ENCODE assay signal across 8 mouse cellular contexts in genomic region chr14:30354127-30354463, GRCm38 (mm10).
DNase-seq lines count a peak whose midpoint lies in the region; ATAC-seq and TF ChIP-seq lines count a peak whose summit lies in the region.

No protein-coding gene starts in this region.

- no peak for TF ChIP-seq POLR2A in cortical plate, adult 2 months (IDR thresholded peaks at IDR 0.05; ENCODE audit: extremely low read depth, insufficient read depth, low read length)

- H3K27ac ChIP-seq in heart, postnatal 0 days (ENCODE audit: low read depth) = no peak overlapping the region
- H3K27ac ChIP-seq in cortical plate, adult 2 months (ENCODE audit: insufficient read depth, low read length) = peak overlapping the region; percentile 90
- H3K27ac ChIP-seq in hindbrain, embryonic 14.5 days = peak overlapping the region; percentile 84
- peak overlapping the region; percentile 89 for H3K27ac ChIP-seq in midbrain, embryonic 16.5 days (ENCODE audit: low read length)

- TF ChIP-seq EP300 in heart, postnatal 0 days (IDR thresholded peaks at IDR 0.05; ENCODE audit: low read depth) = no peak

- H3K4me3 ChIP-seq in heart, postnatal 0 days (ENCODE audit: low read depth, low read length) = peak overlapping the region; percentile 70
- H3K4me3 ChIP-seq in cortical plate, adult 2 months (ENCODE audit: insufficient read depth, low read length) = peak overlapping the region; percentile 65
- peak overlapping the region; percentile 54 for H3K4me3 ChIP-seq in hindbrain, embryonic 14.5 days (replicated peaks; ENCODE audit: low read length)
- H3K4me3 ChIP-seq in midbrain, embryonic 16.5 days (ENCODE audit: low read depth, low read length) = peak overlapping the region; percentile 71

- H3K4me1 ChIP-seq in heart, postnatal 0 days (ENCODE audit: control insufficient read depth, insufficient read depth) = no peaks in the 10 kb centered on the region
- 0 out of 2 replicates have a peak, but pooled peaks cover 2% of the 10 kb centered on the region for H3K4me1 ChIP-seq in cortical plate, adult 2 months (ENCODE audit: control insufficient read depth, insufficient read depth, low read length)
- H3K4me1 ChIP-seq in hindbrain, embryonic 14.5 days (replicated peaks; ENCODE audit: control insufficient read depth, insufficient read depth, low read length) = peaks cover 9% of the 10 kb centered on the region; the same call in 1 of the 2 replicates
- peaks cover 26% of the 10 kb centered on the region for H3K4me1 ChIP-seq in midbrain, embryonic 16.5 days (ENCODE audit: control insufficient read depth, insufficient read depth, low read length)

- no peak for TF ChIP-seq CTCF in heart, postnatal 0 days (IDR thresholded peaks at IDR 0.05; ENCODE audit: low read depth)
- no peak for TF ChIP-seq CTCF in cortical plate, adult 2 months (IDR thresholded peaks at IDR 0.05; ENCODE audit: extremely low read depth, insufficient read depth, low read length)

- H3K27me3 ChIP-seq in heart, postnatal 0 days (ENCODE audit: control insufficient read depth, insufficient read depth, low read length) = peaks cover 26% of the 10 kb centered on the region
- no peaks in the 10 kb centered on the region for H3K27me3 ChIP-seq in hindbrain, embryonic 14.5 days (ENCODE audit: control insufficient read depth, insufficient read depth, low read length)
- H3K27me3 ChIP-seq in midbrain, embryonic 16.5 days (ENCODE audit: control insufficient read depth, insufficient read depth, low read depth, low read length) = no peaks in the 10 kb centered on the region

- DNase-seq in heart, postnatal 0 days (ENCODE audit: low spot score) = no peak
- DNase-seq in heart, postnatal 25 days (ENCODE audit: low spot score) = no peak
- peak; percentile 36 for DNase-seq in hindbrain, embryonic 14.5 days (ENCODE audit: low spot score)
- DNase-seq in spleen, postnatal 10 days (ENCODE audit: low spot score in 2 of 2) = no peak
- DNase-seq in yolk sac, embryonic 10.5 days (ENCODE audit: low spot score) = no peak
- no peak for DNase-seq in frontal cortex, postnatal 14 days (ENCODE audit: low spot score in 2 of 2)

- peak overlapping the region; percentile 74; the same call in 1 of the 2 replicates for H3K9ac ChIP-seq in heart, postnatal 0 days (replicated peaks; ENCODE audit: low read depth, low read length)
- H3K9ac ChIP-seq in hindbrain, embryonic 14.5 days = peak overlapping the region; percentile 72
- peak overlapping the region; percentile 91 for H3K9ac ChIP-seq in midbrain, embryonic 16.5 days (ENCODE audit: low read depth, low read length)

- intact Hi-C loops in heart, postnatal 25 days (cut with DNase I) = no loop called here

- ATAC-seq in heart, postnatal 0 days (ENCODE audit: insufficient read depth, low read depth) = no peak
- ATAC-seq in hindbrain, embryonic 14.5 days (ENCODE audit: low FRiP score) = peak; percentile 47; the same call in 1 of the 2 replicates
- peak; percentile 54; the same call in 1 of the 2 replicates for ATAC-seq in midbrain, embryonic 16.5 days

- no peaks in the 10 kb centered on the region for H3K36me3 ChIP-seq in heart, postnatal 0 days (replicated peaks; ENCODE audit: control insufficient read depth, insufficient read depth, low read length)
- H3K36me3 ChIP-seq in hindbrain, embryonic 14.5 days (replicated peaks; ENCODE audit: control insufficient read depth, insufficient read depth) = no peaks in the 10 kb centered on the region; the same call in 1 of the 2 replicates
- no peaks in the 10 kb centered on the region for H3K36me3 ChIP-seq in midbrain, embryonic 16.5 days (ENCODE audit: control insufficient read depth, insufficient read depth, low read length)

- H3K4me2 ChIP-seq in heart, postnatal 0 days (ENCODE audit: low read depth, low read length) = peak overlapping the region; percentile 85
- H3K4me2 ChIP-seq in hindbrain, embryonic 14.5 days (replicated peaks) = peak overlapping the region; percentile 88
- H3K4me2 ChIP-seq in midbrain, embryonic 16.5 days (ENCODE audit: low read length) = peak overlapping the region; percentile 91

- 15% methylated on average over 8 of the region's 8 CpGs for WGBS in heart, postnatal 0 days
- WGBS in hindbrain, embryonic 14.5 days = 4% methylated on average over 8 of the region's 8 CpGs
- WGBS in midbrain, embryonic 16.5 days = 4% methylated on average over 8 of the region's 8 CpGs

- no peaks in the 10 kb centered on the region for H3K9me3 ChIP-seq in heart, postnatal 0 days (replicated peaks; ENCODE audit: control insufficient read depth, low read length)
- no peaks in the 10 kb centered on the region for H3K9me3 ChIP-seq in hindbrain, embryonic 14.5 days (ENCODE audit: control insufficient read depth, low read length)
- H3K9me3 ChIP-seq in midbrain, embryonic 16.5 days (replicated peaks; ENCODE audit: control insufficient read depth, low read length, poor library complexity, severe bottlenecking) = no peaks in the 10 kb centered on the region
